Mouse (Mus musculus): ENCODE results near the gene 4931409K22Rik. TPM values are rescaled to one million over a fixed set of nuclear protein-coding genes. Genes with fewer than 3 reads are reported as not detected.

Gene 4931409K22Rik
- polyA plus RNA-seq (2015; fragmentation: Nextera tagmentation; extraction: Ambion mirVana) = 0.07 and 0.10 TPM in 2 replicates

DNA sequence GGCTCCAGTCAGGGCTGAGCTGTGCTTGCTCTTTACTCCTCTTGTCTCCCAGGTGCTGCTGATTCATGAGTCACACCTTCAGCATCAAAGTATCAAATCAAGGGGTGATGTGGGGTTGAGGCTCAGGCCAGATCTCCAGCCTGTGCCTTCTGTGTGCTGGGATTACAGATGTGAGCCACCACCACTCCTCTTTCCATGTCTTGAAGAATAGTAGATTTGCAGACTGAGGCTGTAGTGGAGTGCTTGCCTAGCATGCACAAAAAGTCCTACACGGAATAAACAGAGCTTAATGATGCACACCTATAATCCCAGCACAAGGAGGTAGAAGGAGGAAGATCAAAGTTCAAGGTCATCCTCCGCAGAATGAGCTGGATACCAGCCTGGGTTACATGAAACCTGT lies at the start of gene 4931409K22Rik:
Gene 4931409K22Rik, minus strand, starts transcription at position 101 of the 400 bp plus-strand sequence.

DNA sequence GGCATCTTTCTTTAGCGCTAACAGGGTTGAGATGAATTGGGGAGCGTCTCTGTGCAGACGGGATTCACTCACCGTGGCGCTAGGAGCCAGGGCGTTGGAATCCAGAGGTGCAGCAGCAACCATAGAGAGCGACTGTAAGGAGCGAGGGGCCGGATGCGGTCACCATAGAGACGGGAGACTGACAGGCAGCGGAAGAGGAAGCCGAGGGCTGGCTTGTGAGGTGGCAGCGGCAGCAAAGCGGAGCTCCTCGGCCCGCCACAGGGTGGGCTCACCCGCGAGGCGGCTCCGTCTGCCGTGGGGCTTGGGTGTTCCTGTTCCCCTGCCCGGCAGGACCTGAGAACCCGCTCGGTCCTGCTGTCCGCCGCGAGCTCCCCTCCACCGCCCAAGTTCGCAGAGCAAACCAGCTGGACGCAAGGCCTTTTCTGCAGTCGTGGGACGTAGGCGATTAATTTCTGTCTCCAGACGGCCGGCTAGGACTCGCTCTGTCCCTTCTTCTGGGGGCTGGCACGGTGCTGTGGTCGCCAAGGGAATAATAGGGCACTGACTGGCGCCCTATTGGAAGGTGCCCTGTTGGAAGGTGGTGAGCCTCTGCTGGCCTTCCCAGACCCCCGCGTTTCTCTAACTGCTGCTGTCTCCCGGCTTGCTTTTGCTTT lies 30.1 kb upstream of the 4931409K22Rik start, which contains the start of gene Chpf2:
Gene Chpf2, plus strand, starts transcription at position 195 of the 653 bp plus-strand sequence.

DNA sequence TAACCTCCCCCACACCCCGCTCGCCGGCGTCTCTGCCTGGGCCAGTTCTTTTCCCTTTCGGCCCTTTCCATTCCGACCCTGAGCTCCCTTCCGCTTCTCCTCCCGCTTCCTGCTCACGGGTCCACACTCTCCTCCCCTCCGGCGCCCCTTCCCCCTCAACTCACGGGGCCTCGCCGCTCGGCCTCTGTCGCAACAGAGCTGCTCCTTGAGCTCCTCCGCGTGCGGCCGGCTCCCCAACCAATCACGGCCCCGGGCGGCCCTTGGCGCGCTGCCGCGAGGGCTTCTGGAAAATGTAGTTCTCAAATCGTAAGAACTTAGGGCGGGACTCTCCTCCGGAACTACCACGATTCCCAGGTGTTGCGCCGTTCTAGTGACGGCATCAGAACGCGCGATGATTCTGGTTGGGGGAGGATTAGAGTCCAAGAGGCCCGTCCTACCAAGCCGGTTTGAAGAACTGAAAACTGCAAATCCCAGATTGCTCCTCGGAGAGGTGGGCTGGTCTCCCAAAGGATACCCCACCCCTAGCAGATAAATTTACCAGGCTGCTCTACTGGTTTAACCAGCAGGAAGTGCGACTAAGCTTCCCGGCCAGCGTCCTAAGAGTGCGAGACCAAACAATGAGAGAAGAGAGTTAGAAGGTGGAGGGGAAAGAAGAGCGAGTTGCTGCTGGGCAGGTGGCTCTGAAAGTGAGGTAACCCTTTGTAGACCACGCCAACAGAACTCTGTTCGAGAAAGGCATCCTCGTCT lies 20.7 kb upstream of the 4931409K22Rik start, which contains the start of gene Abcf2:
Gene Abcf2, minus strand, starts transcription at position 285 of the 747 bp plus-strand sequence.

DNA sequence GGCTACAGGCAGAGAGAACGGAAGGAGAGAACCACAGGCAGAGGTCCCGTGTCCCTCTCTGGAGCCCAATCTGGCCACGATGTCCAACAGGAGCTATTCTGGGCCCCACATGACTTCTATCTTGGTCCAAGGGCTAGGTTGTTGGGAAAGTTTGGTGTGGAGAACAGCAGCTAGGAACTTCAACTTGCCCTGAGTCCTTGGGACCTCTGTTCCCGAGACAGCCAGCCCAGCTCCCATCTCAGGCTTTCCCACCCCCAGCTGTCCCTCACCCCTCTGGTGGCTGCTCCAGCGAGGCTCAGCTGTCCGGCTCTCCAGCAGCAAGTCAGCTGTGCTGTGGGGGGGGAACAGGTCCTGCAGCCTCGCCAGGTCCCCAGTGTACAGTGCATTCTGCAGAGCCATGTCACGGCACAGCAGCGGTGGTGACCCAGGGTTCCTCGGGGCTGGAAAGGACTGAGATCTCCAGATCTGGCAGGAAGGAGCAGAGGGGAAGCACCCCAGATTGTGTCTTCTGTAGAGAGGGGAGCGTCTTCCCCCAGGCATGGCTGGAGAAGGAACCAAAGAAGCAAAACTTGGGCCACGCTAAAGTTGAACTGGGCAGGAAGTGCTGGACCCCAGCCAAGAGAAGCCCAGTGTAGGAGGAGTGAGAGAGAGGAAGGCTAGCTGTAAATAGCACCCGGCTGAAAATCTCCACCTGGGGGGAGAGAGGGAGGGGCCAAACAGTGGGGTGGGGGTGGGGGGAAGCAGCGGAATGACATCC lies 16.0 kb downstream of the 4931409K22Rik start, which contains the start of gene Asb10:
Gene Asb10, minus strand, starts transcription at position 592 of the 757 bp plus-strand sequence.

DNA sequence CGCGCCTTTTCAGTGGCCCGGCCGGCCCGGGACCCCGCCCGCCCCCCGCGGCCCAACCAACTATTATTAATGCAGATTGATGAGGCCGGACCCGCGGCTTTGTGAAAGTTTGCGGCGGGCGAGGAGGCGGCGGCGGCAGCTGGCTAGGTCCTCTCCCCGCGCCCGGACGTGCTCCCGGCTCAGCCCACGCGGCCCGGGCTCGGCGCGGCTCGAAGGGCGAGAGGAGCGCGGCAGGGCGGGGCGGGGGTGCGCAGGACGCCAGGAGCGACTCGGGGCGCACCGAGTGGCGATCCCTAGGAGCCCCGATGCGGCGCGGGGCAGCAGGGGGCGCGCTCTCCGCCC lies 29.7 kb downstream of the 4931409K22Rik start, which contains the start of gene Gbx1:
Gene Gbx1, minus strand, starts transcription at position 314 of the 342 bp plus-strand sequence.

MicroRNAs encoded within 50 kb of the gene (microRNA counts, 519-probe panel; counts per million panel counts)
- 88.3 counts per million for microRNA mmu-miR-671-3p
- 88.3 counts per million for microRNA mmu-miR-671-5p

Other genes with a start within 250 kb of the 4931409K22Rik start
- 0.69 and 0.80 TPM in 2 replicates for gene Kcnh2, start 205.2 kb downstream of the 4931409K22Rik start, polyA plus RNA-seq (2015; fragmentation: Nextera tagmentation; extraction: Ambion mirVana)
- gene Nos3, start 192.0 kb downstream of the 4931409K22Rik start, polyA plus RNA-seq (2015; fragmentation: Nextera tagmentation; extraction: Ambion mirVana) = 3.1 and 4.4 TPM in 2 replicates
- gene Atg9b, start 164.7 kb downstream of the 4931409K22Rik start, polyA plus RNA-seq (2015; fragmentation: Nextera tagmentation; extraction: Ambion mirVana) = 1.1 and 2.0 TPM in 2 replicates
- gene Abcb8, start 163.1 kb downstream of the 4931409K22Rik start, polyA plus RNA-seq (2015; fragmentation: Nextera tagmentation; extraction: Ambion mirVana) = 20.3 and 21.0 TPM in 2 replicates
- gene Asic3, start 143.4 kb downstream of the 4931409K22Rik start, polyA plus RNA-seq (2015; fragmentation: Nextera tagmentation; extraction: Ambion mirVana) = not detected in 2 replicates
- 13.7 and 16.6 TPM in 2 replicates for gene Cdk5, start 133.3 kb downstream of the 4931409K22Rik start, polyA plus RNA-seq (2015; fragmentation: Nextera tagmentation; extraction: Ambion mirVana)
- gene Slc4a2, start 133.0 kb downstream of the 4931409K22Rik start, polyA plus RNA-seq (2015; fragmentation: Nextera tagmentation; extraction: Ambion mirVana) = 9.1 and 10.4 TPM in 2 replicates
- 45.3 and 48.4 TPM in 2 replicates for gene Fastk, start 111.5 kb downstream of the 4931409K22Rik start, polyA plus RNA-seq (2015; fragmentation: Nextera tagmentation; extraction: Ambion mirVana)
- 6.6 and 8.3 TPM in 2 replicates for gene Tmub1, start 109.0 kb downstream of the 4931409K22Rik start, polyA plus RNA-seq (2015; fragmentation: Nextera tagmentation; extraction: Ambion mirVana)
- 12.6 and 14.8 TPM in 2 replicates for gene Agap3, start 104.6 kb downstream of the 4931409K22Rik start, polyA plus RNA-seq (2015; fragmentation: Nextera tagmentation; extraction: Ambion mirVana)
- gene Gbx1, start 29.6 kb downstream of the 4931409K22Rik start, polyA plus RNA-seq (2015; fragmentation: Nextera tagmentation; extraction: Ambion mirVana) = 0.04 TPM in 1 of 2 replicates, not detected in the other
- gene Asb10, start 15.8 kb downstream of the 4931409K22Rik start, polyA plus RNA-seq (2015; fragmentation: Nextera tagmentation; extraction: Ambion mirVana) = 0.17 and 0.35 TPM in 2 replicates
- gene Abcf2, start 20.7 kb upstream of the 4931409K22Rik start, polyA plus RNA-seq (2015; fragmentation: Nextera tagmentation; extraction: Ambion mirVana) = 47.8 and 49.0 TPM in 2 replicates
- gene Chpf2, start 29.9 kb upstream of the 4931409K22Rik start, polyA plus RNA-seq (2015; fragmentation: Nextera tagmentation; extraction: Ambion mirVana) = 11.3 and 14.3 TPM in 2 replicates
- 2.4 and 3.6 TPM in 2 replicates for gene Smarcd3, start 67.6 kb upstream of the 4931409K22Rik start, polyA plus RNA-seq (2015; fragmentation: Nextera tagmentation; extraction: Ambion mirVana)
- 15.3 and 17.1 TPM in 2 replicates for gene Nub1, start 128.7 kb upstream of the 4931409K22Rik start, polyA plus RNA-seq (2015; fragmentation: Nextera tagmentation; extraction: Ambion mirVana)
- 2.3 and 4.0 TPM in 2 replicates for gene Wdr86, start 173.9 kb upstream of the 4931409K22Rik start, polyA plus RNA-seq (2015; fragmentation: Nextera tagmentation; extraction: Ambion mirVana)
- gene Crygn, start 201.2 kb upstream of the 4931409K22Rik start, polyA plus RNA-seq (2015; fragmentation: Nextera tagmentation; extraction: Ambion mirVana) = 1.9 and 2.4 TPM in 2 replicates

Data from spleen, postnatal 0 days (tissue).